Mouse (Mus musculus): ENCODE measurements around the gene C1galt1. TPM values are rescaled to one million over a fixed set of nuclear protein-coding genes. Genes with fewer than 3 reads are reported as not detected.

The C1galt1 gene
- polyA plus RNA-seq (2017; shearing (Covaris generic)): 4.7 TPM

DNA sequence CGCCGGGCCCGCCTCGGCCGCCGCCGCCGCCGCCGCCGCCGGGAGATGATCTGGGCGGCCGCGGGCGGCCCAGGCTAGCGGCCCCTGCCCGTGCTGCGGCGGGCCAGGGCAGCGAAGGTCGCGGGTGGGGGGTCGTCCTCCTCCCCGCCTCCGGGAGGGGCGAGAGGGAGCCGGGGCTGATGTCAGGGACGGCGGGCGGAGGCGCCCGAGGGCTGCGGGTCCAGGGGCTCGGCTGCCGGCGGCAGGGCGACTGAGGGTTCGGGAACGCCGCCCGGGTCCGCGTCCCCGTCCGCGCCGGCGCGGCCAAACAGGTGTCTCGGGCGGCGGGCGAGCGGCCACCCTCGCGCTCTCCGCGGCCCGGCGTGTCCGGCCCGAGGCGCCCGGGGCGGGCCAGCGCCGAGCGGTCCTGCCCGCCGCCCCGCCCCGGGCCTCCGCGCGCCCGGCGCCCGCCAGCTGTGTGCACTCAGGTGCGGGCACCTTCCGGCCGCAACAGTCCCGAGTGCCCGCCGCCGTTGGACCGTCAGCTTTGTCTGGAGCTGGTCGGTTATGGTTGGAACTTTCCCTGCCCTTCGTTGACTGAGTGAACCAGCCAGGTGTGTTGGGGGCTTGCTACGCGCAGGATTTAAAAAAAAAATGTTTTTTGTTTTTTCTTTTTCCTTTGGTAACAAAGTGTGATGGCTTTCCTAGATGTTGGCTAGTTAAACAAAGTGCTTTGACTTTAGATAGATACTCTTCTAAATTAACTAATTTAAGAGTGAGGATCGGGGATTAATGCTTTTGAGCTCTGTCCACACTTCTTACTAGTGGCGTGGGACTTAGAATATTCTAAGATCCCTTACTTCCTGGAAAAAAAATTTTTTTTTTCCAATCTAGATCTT, at the start of gene C1galt1:
C1galt1 (plus strand) TSS at position 41 of the 878 bp plus-strand sequence.

Other genes starting within 250 kb of the C1galt1 start
- gene Asns, start 151.6 kb upstream of the C1galt1 start, polyA plus RNA-seq (2017; shearing (Covaris generic)): 4.4 TPM